Mouse (Mus musculus): Measurements from ENCODE around the gene Asl. TPM values are rescaled to one million over a fixed set of nuclear protein-coding genes. Genes with fewer than 3 reads are reported as not detected.

Gene Asl
- polyA plus RNA-seq, 1 experiment from 2014 or later: 23.1 TPM

DNA sequence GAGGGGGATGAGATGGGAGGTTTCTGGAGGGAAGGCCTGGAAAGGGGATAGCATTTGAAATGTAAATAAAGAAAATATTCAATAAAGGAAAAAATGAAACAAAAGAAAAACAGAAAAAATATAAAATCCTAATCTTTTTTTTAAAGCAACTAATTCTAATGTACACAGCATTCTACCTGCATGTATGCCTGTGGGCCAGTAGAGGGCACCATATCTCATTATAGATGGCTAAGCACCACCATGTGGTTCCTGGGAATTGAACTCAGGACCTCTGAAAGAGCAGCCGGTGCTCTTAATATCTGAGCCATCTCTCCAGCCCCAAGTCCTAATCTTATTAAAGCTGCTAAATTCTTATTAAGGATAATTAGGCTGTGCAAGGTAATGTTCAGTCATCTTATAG, 21.7 kb downstream of the Asl start:
- 87% methylated on average over 1 of the region's 1 CpGs for WGBS
- H3K4me2 ChIP-seq: no peak overlapping the region
- H3K27ac ChIP-seq (ENCODE audit: low read depth): no peak overlapping the region
- H3K4me3 ChIP-seq (ENCODE audit: low read depth, low read length): no peak overlapping the region
- no peak for ATAC-seq (ENCODE audit: insufficient read depth)
- H3K9ac ChIP-seq: no peak overlapping the region
- 0 out of 2 replicates have a peak, but pooled peaks cover 5% of the 10 kb centered on the region for H3K4me1 ChIP-seq (ENCODE audit: insufficient read depth)
- H3K36me3 ChIP-seq (ENCODE audit: insufficient read depth): no peaks in the 10 kb centered on the region
- no peaks in the 10 kb centered on the region for H3K27me3 ChIP-seq (ENCODE audit: insufficient read depth, low read length)
- H3K9me3 ChIP-seq (ENCODE audit: low read depth, low read length): peaks cover 5% of the 10 kb centered on the region; the same call in 1 of the 2 replicates
- peak; percentile 50 for TF ChIP-seq CTCF (IDR thresholded peaks at IDR 0.05; ENCODE audit: low read depth)
- peak; percentile 16 for DNase-seq

DNA sequence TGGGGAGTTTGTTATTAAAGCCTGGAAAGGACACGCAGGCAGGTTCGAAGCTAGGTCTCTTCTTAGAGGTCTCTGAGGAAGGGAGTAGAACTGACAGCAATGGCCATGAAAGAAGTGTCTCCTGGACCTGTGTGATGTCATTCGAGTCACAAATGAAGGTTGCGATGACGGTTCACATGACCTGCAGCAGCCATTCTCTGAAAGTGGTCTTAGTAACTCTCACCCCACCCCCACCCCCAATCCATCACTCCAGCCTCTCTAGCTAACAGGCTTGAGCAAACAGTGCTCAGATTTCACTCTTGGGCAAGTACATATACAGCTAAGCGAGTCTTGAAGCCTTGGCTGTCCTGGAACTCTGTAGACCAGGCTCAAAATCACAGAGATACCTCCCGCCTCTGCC, 25.8 kb downstream of the Asl start:
- H3K36me3 ChIP-seq (ENCODE audit: insufficient read depth): no peaks in the 10 kb centered on the region; the same call in 1 of the 2 replicates
- peak overlapping the region; percentile 61 for H3K4me3 ChIP-seq (ENCODE audit: low read depth, low read length)
- peaks cover 9% of the 10 kb centered on the region; the same call in 1 of the 2 replicates for H3K4me1 ChIP-seq (ENCODE audit: insufficient read depth)
- ATAC-seq (ENCODE audit: insufficient read depth) (peak; percentile 43), DNase-seq (peak; percentile 53)
- no peaks in the 10 kb centered on the region for H3K9me3 ChIP-seq (ENCODE audit: low read depth, low read length)
- WGBS: 17% methylated on average over 7 of the region's 7 CpGs
- peak overlapping the region; percentile 76 for H3K4me2 ChIP-seq
- TF ChIP-seq CTCF (IDR thresholded peaks at IDR 0.05; ENCODE audit: low read depth): no peak
- no peaks in the 10 kb centered on the region for H3K27me3 ChIP-seq (ENCODE audit: insufficient read depth, low read length)
- peak overlapping the region; percentile 77 for H3K9ac ChIP-seq
- H3K27ac ChIP-seq (ENCODE audit: low read depth): peak overlapping the region; percentile 84

DNA sequence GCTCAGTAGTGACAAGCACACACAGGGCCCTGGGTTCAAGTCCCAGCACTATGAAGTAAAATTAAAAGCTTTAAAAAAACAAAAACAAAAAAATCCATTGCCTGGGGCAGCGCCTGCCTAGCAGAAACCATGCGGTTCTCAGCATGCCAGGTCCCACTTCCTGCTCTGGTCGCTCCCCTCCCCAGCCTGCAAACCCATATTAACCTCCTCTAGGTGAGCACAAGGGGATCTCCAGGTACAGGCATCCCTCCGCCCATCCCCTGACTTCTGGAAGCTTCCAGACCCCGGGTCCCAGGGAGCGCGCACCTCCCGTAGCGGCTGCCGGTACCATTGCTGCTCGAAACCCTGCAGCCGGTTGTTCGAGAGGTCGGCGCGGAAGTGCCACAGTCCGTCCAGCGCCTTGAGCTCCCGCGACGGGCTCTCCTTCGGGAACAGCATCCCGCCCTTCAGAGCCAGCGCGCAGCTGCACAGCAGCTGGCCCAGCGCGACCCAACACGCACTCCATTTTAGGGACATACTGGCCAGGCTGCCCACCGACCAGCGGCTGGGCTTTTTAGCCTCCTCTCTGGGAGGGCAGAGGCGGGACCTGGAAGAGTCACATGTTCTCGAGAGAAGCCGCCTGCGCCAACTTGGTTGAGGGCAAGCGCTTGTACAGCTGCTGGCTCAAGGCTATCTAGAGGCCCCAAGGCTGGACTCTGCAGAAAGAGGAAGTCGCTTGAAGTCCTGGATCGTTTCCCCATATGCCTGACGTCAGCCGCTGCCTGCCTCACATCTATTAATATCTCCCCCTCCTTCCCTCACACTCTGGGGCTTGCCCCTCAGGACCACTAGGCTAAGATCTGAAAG, 26.5 kb downstream of the Asl start, which contains the start of gene Gusb:
TSS of gene Gusb (minus strand) at position 749 of the 846 bp plus-strand sequence.
- H3K4me2 ChIP-seq: peak within 1 kb of the TSS; percentile 76
- H3K27me3 ChIP-seq (ENCODE audit: insufficient read depth, low read length): no peaks in the 10 kb centered on the region
- DNase-seq: peak; percentile 96
- peak within 1 kb of the TSS; percentile 84 for H3K27ac ChIP-seq (ENCODE audit: low read depth)
- peak within 1 kb of the TSS; percentile 61 for H3K4me3 ChIP-seq (ENCODE audit: low read depth, low read length)
- H3K9ac ChIP-seq: peak within 1 kb of the TSS; percentile 77
- 0% methylated on average over 39 of the region's 39 CpGs for WGBS
- peak; percentile 95 for ATAC-seq (ENCODE audit: insufficient read depth)
- TF ChIP-seq CTCF (IDR thresholded peaks at IDR 0.05; ENCODE audit: low read depth): no peak
- H3K4me1 ChIP-seq (ENCODE audit: insufficient read depth): peaks cover 9% of the 10 kb centered on the region; the same call in 1 of the 2 replicates
- no peaks in the 10 kb centered on the region for H3K9me3 ChIP-seq (ENCODE audit: low read depth, low read length)
- H3K36me3 ChIP-seq (ENCODE audit: insufficient read depth): peaks cover 3% of the 10 kb centered on the region; the same call in 1 of the 2 replicates

DNA sequence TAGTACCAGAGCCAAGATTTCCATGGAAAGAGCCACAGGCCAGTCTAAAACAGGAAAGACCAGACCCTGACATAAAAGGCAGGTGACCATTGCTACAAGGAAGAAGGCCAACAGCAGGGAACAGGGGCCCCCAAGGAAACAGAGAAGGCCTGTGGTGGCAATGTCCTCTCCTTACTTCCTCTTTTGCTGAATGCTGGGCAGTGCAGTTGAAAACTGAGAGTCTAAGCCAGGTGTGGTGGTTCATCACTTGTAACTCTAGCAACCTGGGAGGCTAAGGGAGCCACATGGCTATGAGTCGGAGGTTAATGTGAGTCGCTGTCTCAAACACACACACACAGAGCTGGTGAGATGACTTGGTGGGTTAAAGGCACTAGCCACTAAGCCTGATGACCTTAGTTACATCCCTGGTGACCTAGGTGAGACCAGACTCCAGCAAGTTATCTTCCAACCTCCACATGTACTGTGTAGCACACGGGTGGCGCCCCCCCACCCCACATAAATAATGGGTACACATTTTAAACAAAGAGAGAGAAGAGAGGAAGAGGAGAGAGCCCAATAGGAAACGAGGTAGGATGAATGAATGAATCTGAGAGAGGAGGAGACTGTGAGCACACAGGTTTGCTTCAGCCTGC, 27.6 kb downstream of the Asl start:
- WGBS: 47% methylated on average over 5 of the region's 5 CpGs
- ATAC-seq (ENCODE audit: insufficient read depth): no peak
- Histone ChIP-seq H3K27me3 (ENCODE audit: insufficient read depth, low read length) (no peaks in the 10 kb centered on the region), H3K4me3 (ENCODE audit: low read depth, low read length) (peak overlapping the region; percentile 61), H3K4me1 (ENCODE audit: insufficient read depth) (peaks cover 9% of the 10 kb centered on the region; the same call in 1 of the 2 replicates), H3K4me2 (peak overlapping the region; percentile 76), H3K36me3 (ENCODE audit: insufficient read depth) (peaks cover 12% of the 10 kb centered on the region; the same call in 1 of the 2 replicates), H3K9ac (peak overlapping the region; percentile 77; the same call in 1 of the 2 replicates), H3K27ac (ENCODE audit: low read depth) (no peak overlapping the region), H3K9me3 (ENCODE audit: low read depth, low read length) (no peaks in the 10 kb centered on the region)
- DNase-seq: no peak
- TF ChIP-seq CTCF (IDR thresholded peaks at IDR 0.05; ENCODE audit: low read depth): no peak

DNA sequence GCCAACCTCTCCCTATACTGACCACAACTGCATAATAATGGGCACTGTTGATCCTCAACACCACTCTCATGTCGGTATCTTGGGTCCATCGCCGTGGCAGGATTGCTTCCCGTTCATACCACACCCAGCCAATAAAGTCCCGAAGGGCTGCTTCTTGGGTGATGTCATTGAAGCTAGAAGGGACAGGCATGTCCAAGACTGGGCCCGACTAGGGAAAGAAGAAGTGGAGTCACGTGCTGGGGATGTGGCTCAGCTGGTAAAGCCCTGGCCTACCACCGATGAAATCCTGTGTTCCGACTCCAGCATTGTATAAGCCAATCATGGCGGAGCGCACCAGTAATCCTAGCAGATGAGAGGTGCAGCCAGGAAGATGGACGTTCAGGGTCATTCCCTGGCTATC, 28.3 kb downstream of the Asl start:
- TF ChIP-seq CTCF (IDR thresholded peaks at IDR 0.05; ENCODE audit: low read depth): no peak
- H3K9ac ChIP-seq: no peak overlapping the region

DNA sequence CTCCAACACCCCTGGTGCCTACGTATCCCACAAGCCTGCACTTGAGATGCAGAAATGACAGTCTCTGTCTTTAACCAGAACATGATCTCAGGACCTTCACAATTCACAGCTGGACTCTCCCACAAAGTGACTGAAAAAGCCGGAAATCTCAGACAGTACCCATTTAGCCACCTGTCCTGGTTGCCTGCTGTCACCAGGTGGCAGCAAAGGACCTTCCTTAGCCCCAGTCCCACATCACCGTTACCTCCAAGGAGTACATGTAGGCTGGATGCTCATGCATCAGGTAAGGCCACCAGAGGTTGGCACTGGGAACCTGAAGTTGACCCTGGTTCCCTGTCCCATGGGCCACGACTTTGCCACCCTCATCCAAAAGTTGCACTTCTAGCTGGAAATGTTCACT, 29.9 kb downstream of the Asl start:
- Histone ChIP-seq H3K4me2 (no peak overlapping the region), H3K4me1 (ENCODE audit: insufficient read depth) (peaks cover 9% of the 10 kb centered on the region; the same call in 1 of the 2 replicates), H3K27ac (ENCODE audit: low read depth) (no peak overlapping the region), H3K4me3 (ENCODE audit: low read depth, low read length) (no peak overlapping the region), H3K27me3 (ENCODE audit: insufficient read depth, low read length) (no peaks in the 10 kb centered on the region), H3K36me3 (ENCODE audit: insufficient read depth) (peaks cover 23% of the 10 kb centered on the region; the same call in 1 of the 2 replicates), H3K9ac (no peak overlapping the region), H3K9me3 (ENCODE audit: low read depth, low read length) (no peaks in the 10 kb centered on the region)
- ATAC-seq (ENCODE audit: insufficient read depth) (no peak), DNase-seq (peak; percentile 76)
- WGBS: 23% methylated on average over 4 of the region's 4 CpGs
- peak; percentile 87 for TF ChIP-seq CTCF (IDR thresholded peaks at IDR 0.05; ENCODE audit: low read depth)

More for the DNA sequence above, 28.3 kb downstream of the Asl start:
- H3K9me3 ChIP-seq (ENCODE audit: low read depth, low read length): no peaks in the 10 kb centered on the region
- H3K27me3 ChIP-seq (ENCODE audit: insufficient read depth, low read length): no peaks in the 10 kb centered on the region
- no peak overlapping the region for H3K4me3 ChIP-seq (ENCODE audit: low read depth, low read length)
- H3K36me3 ChIP-seq (ENCODE audit: insufficient read depth): peaks cover 19% of the 10 kb centered on the region; the same call in 1 of the 2 replicates
- no peak overlapping the region for H3K27ac ChIP-seq (ENCODE audit: low read depth)
- H3K4me2 ChIP-seq: 0 out of 2 replicates have a peak overlapping the region, but pooled peaks have one; percentile 76
- WGBS: 84% methylated on average over 12 of the region's 12 CpGs
- no peak for ATAC-seq (ENCODE audit: insufficient read depth)
- DNase-seq: peak; percentile 19
- peaks cover 9% of the 10 kb centered on the region; the same call in 1 of the 2 replicates for H3K4me1 ChIP-seq (ENCODE audit: insufficient read depth)

Data from lung, embryonic 14.5 days (tissue).